Mouse (Mus musculus) olfactory bulb, adult 2 months (tissue): Measurements from ENCODE around the gene Tmem97.

Source experiments
- CTCF ChIP-seq: fragments of 200-500 bp; IDR thresholded peaks from 2 replicates; pipeline ENCODE4 v1.5.1; 2012; ENCODE audit warnings: low read depth, mild to moderate bottlenecking, low read length, moderate library complexity; ENCODE audit not compliant: insufficient read depth
- POLR2A ChIP-seq: fragments of 200-500 bp; IDR thresholded peaks from 2 replicates; pipeline ENCODE4 v1.6.1; 2012; ENCODE audit warnings: mild to moderate bottlenecking, low read depth, low read length, moderate library complexity; ENCODE audit not compliant: insufficient read depth

- TF ChIP-seq POLR2A (no peak), CTCF (no peak)
These were observed 47.5 kb downstream of the Tmem97 start, which contains the start of gene Sebox for GRCm38 (mm10) chr11:78502909-78503650.
